Mouse (Mus musculus) fat pad, adult 2 months (tissue): ENCODE measurements around the gene Slc7a15.
A peak's percentile ranks its signal among the peaks of the same experiment; 100 is the strongest.
"Not testable (repeated sequence)": the region's sequence is repeated elsewhere in the genome, so short reads cannot be mapped to it uniquely, and the experiment has no call there.

ENCODE experiments used
- DNase-seq: peaks from one replicate; pipeline ENCODE4 v3.0.0-alpha.2; 2011; ENCODE audit warnings: low read depth, low spot score; ENCODE audit errors: extremely low read depth

Gene Slc7a15

GRCm38 (mm10) chr12:8562213-8562612 lies 36.7 kb downstream of the Slc7a15 start:
- not testable (repeated sequence) for DNase-seq

GRCm38 (mm10) chr12:8559876-8560275 lies 39.0 kb downstream of the Slc7a15 start:
- not testable (repeated sequence) for DNase-seq

GRCm38 (mm10) chr12:8556189-8556588 lies 42.7 kb downstream of the Slc7a15 start:
- no peak for DNase-seq

- DNase-seq: no peak
Observed at GRCm38 (mm10) chr12:8555419-8555818, 43.4 kb downstream of the Slc7a15 start.

- no peak for DNase-seq
Observed at GRCm38 (mm10) chr12:8547357-8547756, 51.5 kb downstream of the Slc7a15 start.

GRCm38 (mm10) chr12:8546801-8547200 lies 52.1 kb downstream of the Slc7a15 start:
- no peak for DNase-seq

GRCm38 (mm10) chr12:8545066-8545610 lies 53.7 kb downstream of the Slc7a15 start:
- DNase-seq: no peak

- DNase-seq: no peak
Observed at GRCm38 (mm10) chr12:8542371-8542770, 56.5 kb downstream of the Slc7a15 start.

- no peak for DNase-seq
Observed at GRCm38 (mm10) chr12:8539471-8539870, 59.4 kb downstream of the Slc7a15 start.

GRCm38 (mm10) chr12:8537291-8537690 lies 61.6 kb downstream of the Slc7a15 start:
- DNase-seq: no peak

- DNase-seq: no peak
Observed at GRCm38 (mm10) chr12:8536221-8536965, 62.5 kb downstream of the Slc7a15 start.

GRCm38 (mm10) chr12:8535596-8535995 lies 63.3 kb downstream of the Slc7a15 start:
- DNase-seq: no peak

- no peak for DNase-seq
Observed at GRCm38 (mm10) chr12:8534915-8535314, 64.0 kb downstream of the Slc7a15 start.

GRCm38 (mm10) chr12:8527770-8528169 lies 71.1 kb downstream of the Slc7a15 start:
- no peak for DNase-seq

GRCm38 (mm10) chr12:8527175-8527574 lies 71.7 kb downstream of the Slc7a15 start:
- DNase-seq: no peak

GRCm38 (mm10) chr12:8524062-8524461 lies 74.8 kb downstream of the Slc7a15 start:
- peak; percentile 83 for DNase-seq

GRCm38 (mm10) chr12:8522711-8523110 lies 76.2 kb downstream of the Slc7a15 start:
- DNase-seq: no peak

GRCm38 (mm10) chr12:8521375-8522047 lies 77.4 kb downstream of the Slc7a15 start:
- no peak for DNase-seq

GRCm38 (mm10) chr12:8519431-8520160 lies 79.3 kb downstream of the Slc7a15 start:
- no peak for DNase-seq

GRCm38 (mm10) chr12:8511037-8511882 lies 87.6 kb downstream of the Slc7a15 start:
- DNase-seq: peak; percentile 99
